Mouse (Mus musculus): ENCODE data around the gene 4930562C15Rik. TPM values are rescaled to one million over a fixed set of nuclear protein-coding genes. Genes with fewer than 3 reads are reported as not detected.
A peak's percentile ranks its signal among the peaks of the same experiment; 100 is the strongest.

The 4930562C15Rik gene
- polyA plus RNA-seq, 1 experiment from 2014 or later: 0.53 TPM

- Histone ChIP-seq H3K27ac (no peak overlapping the region), H3K4me1 (no peaks in the 10 kb centered on the region), H3K4me2 (replicated peaks) (no peak overlapping the region), H3K4me3 (no peak overlapping the region), H3K9me3 (replicated peaks) (no peaks in the 10 kb centered on the region), H3K9ac (no peak overlapping the region), H3K36me3 (peaks cover 11% of the 10 kb centered on the region; the same call in 1 of the 2 replicates), H3K27me3 (no peaks in the 10 kb centered on the region)
- no peak for ATAC-seq (ENCODE audit: low FRiP score)
- 75% methylated on average over 7 of the region's 7 CpGs for WGBS
Measured at GRCm38 (mm10) chr16:4866101-4866695, 31.0 kb downstream of the 4930562C15Rik start.

- Histone ChIP-seq H3K4me3 (no peak overlapping the region), H3K4me2 (replicated peaks) (no peak overlapping the region), H3K9me3 (replicated peaks) (no peaks in the 10 kb centered on the region), H3K27ac (no peak overlapping the region), H3K36me3 (peaks cover 23% of the 10 kb centered on the region), H3K9ac (no peak overlapping the region), H3K27me3 (no peaks in the 10 kb centered on the region), H3K4me1 (no peaks in the 10 kb centered on the region)
- WGBS: 90% methylated on average over 5 of the region's 5 CpGs
- ATAC-seq (ENCODE audit: low FRiP score): no peak
Measured at GRCm38 (mm10) chr16:4870490-4870889, 35.3 kb downstream of the 4930562C15Rik start.

GRCm38 (mm10) chr16:4871926-4872325, 36.7 kb downstream of the 4930562C15Rik start:
- H3K36me3 ChIP-seq: peaks cover 33% of the 10 kb centered on the region
- H3K4me1 ChIP-seq: peaks cover 9% of the 10 kb centered on the region
- H3K9ac ChIP-seq: no peak overlapping the region
- no peaks in the 10 kb centered on the region for H3K27me3 ChIP-seq
- no peak for ATAC-seq (ENCODE audit: low FRiP score)
- no peak overlapping the region for H3K4me3 ChIP-seq
- H3K27ac ChIP-seq: no peak overlapping the region
- WGBS: 88% methylated on average over 2 of the region's 2 CpGs
- H3K9me3 ChIP-seq (replicated peaks): no peaks in the 10 kb centered on the region
- H3K4me2 ChIP-seq (replicated peaks): no peak overlapping the region

GRCm38 (mm10) chr16:4875198-4876032, 40.2 kb downstream of the 4930562C15Rik start:
- peak overlapping the region; percentile 9; the same call in 1 of the 2 replicates for H3K27ac ChIP-seq
- H3K4me2 ChIP-seq (replicated peaks): no peak overlapping the region
- ATAC-seq (ENCODE audit: low FRiP score): no peak
- no peak overlapping the region for H3K9ac ChIP-seq
- whole genome bisulfite sequencing: 91% methylated on average over 22 of the region's 23 CpGs
- peaks cover 25% of the 10 kb centered on the region for H3K4me1 ChIP-seq
- H3K4me3 ChIP-seq: no peak overlapping the region
- no peaks in the 10 kb centered on the region for H3K27me3 ChIP-seq
- H3K9me3 ChIP-seq (replicated peaks): no peaks in the 10 kb centered on the region
- H3K36me3 ChIP-seq: peaks cover 22% of the 10 kb centered on the region

- 79% methylated on average over 8 of the region's 8 CpGs for WGBS
- no peak for ATAC-seq (ENCODE audit: low FRiP score)
- H3K27me3 ChIP-seq: no peaks in the 10 kb centered on the region
Measured at GRCm38 (mm10) chr16:4876033-4876680, 40.9 kb downstream of the 4930562C15Rik start.

GRCm38 (mm10) chr16:4877195-4877594, 42.0 kb downstream of the 4930562C15Rik start:
- Histone ChIP-seq H3K9ac (0 out of 2 replicates have a peak overlapping the region, but pooled peaks have one; percentile 75), H3K4me1 (peaks cover 36% of the 10 kb centered on the region), H3K9me3 (replicated peaks) (no peaks in the 10 kb centered on the region), H3K36me3 (peaks cover 22% of the 10 kb centered on the region), H3K27ac (no peak overlapping the region), H3K4me2 (replicated peaks) (peak overlapping the region; percentile 87; the same call in 1 of the 2 replicates), H3K27me3 (no peaks in the 10 kb centered on the region), H3K4me3 (no peak overlapping the region)
- WGBS: 87% methylated on average over 4 of the region's 4 CpGs
- ATAC-seq (ENCODE audit: low FRiP score): no peak

More at GRCm38 (mm10) chr16:4876033-4876680, 40.9 kb downstream of the 4930562C15Rik start:
- peak overlapping the region; percentile 9; the same call in 1 of the 2 replicates for H3K27ac ChIP-seq
- H3K9ac ChIP-seq: no peak overlapping the region
- no peaks in the 10 kb centered on the region for H3K9me3 ChIP-seq (replicated peaks)
- H3K4me1 ChIP-seq: peaks cover 27% of the 10 kb centered on the region
- H3K4me2 ChIP-seq (replicated peaks): no peak overlapping the region
- no peak overlapping the region for H3K4me3 ChIP-seq
- peaks cover 22% of the 10 kb centered on the region for H3K36me3 ChIP-seq

- no peak for ATAC-seq (ENCODE audit: low FRiP score)
- peak overlapping the region; percentile 75; the same call in 1 of the 2 replicates for H3K9ac ChIP-seq
- H3K36me3 ChIP-seq: peaks cover 22% of the 10 kb centered on the region
- H3K4me3 ChIP-seq: peak overlapping the region; percentile 87
- H3K4me1 ChIP-seq: peaks cover 36% of the 10 kb centered on the region
- H3K9me3 ChIP-seq (replicated peaks): no peaks in the 10 kb centered on the region
- WGBS: 79% methylated on average over 3 of the region's 3 CpGs
- peak overlapping the region; percentile 87 for H3K4me2 ChIP-seq (replicated peaks)
- no peak overlapping the region for H3K27ac ChIP-seq
- no peaks in the 10 kb centered on the region for H3K27me3 ChIP-seq
Measured at GRCm38 (mm10) chr16:4877701-4878100, 42.5 kb downstream of the 4930562C15Rik start.

GRCm38 (mm10) chr16:4878192-4878885, 43.1 kb downstream of the 4930562C15Rik start:
- peak overlapping the region; percentile 97 for H3K27ac ChIP-seq
- 33% methylated on average over 5 of the region's 5 CpGs for WGBS
- no peak for ATAC-seq (ENCODE audit: low FRiP score)
- H3K9ac ChIP-seq: peak overlapping the region; percentile 75
- no peaks in the 10 kb centered on the region for H3K27me3 ChIP-seq
- H3K4me3 ChIP-seq: peak overlapping the region; percentile 87
- peaks cover 22% of the 10 kb centered on the region for H3K36me3 ChIP-seq
- H3K4me1 ChIP-seq: peaks cover 36% of the 10 kb centered on the region
- peak overlapping the region; percentile 87 for H3K4me2 ChIP-seq (replicated peaks)
- H3K9me3 ChIP-seq (replicated peaks): no peaks in the 10 kb centered on the region

GRCm38 (mm10) chr16:4879101-4879707, 44.0 kb downstream of the 4930562C15Rik start:
- peak overlapping the region; percentile 97 for H3K27ac ChIP-seq
- H3K27me3 ChIP-seq: no peaks in the 10 kb centered on the region
- H3K36me3 ChIP-seq: peaks cover 22% of the 10 kb centered on the region
- WGBS: under 1% methylated on average over 52 of the region's 54 CpGs
- peak overlapping the region; percentile 87 for H3K4me3 ChIP-seq
- peak overlapping the region; percentile 75 for H3K9ac ChIP-seq
- peak; percentile 47 for ATAC-seq (ENCODE audit: low FRiP score)
- H3K4me1 ChIP-seq: peaks cover 36% of the 10 kb centered on the region
- H3K4me2 ChIP-seq (replicated peaks): peak overlapping the region; percentile 87
- H3K9me3 ChIP-seq (replicated peaks): no peaks in the 10 kb centered on the region

GRCm38 (mm10) chr16:4879708-4880124, 44.5 kb downstream of the 4930562C15Rik start:
- peak overlapping the region; percentile 87 for H3K4me2 ChIP-seq (replicated peaks)
- under 1% methylated on average over 40 of the region's 40 CpGs for WGBS
- H3K9me3 ChIP-seq (replicated peaks): no peaks in the 10 kb centered on the region
- peak overlapping the region; percentile 87 for H3K4me3 ChIP-seq
- no peaks in the 10 kb centered on the region for H3K27me3 ChIP-seq
- peak overlapping the region; percentile 97 for H3K27ac ChIP-seq
- H3K4me1 ChIP-seq: peaks cover 36% of the 10 kb centered on the region
- H3K9ac ChIP-seq: peak overlapping the region; percentile 75
- ATAC-seq (ENCODE audit: low FRiP score): peak; percentile 73
- peaks cover 17% of the 10 kb centered on the region for H3K36me3 ChIP-seq

GRCm38 (mm10) chr16:4880136-4880825, 45.1 kb downstream of the 4930562C15Rik start, which contains the start of gene Ubald1:
Ubald1 (minus strand) TSS chr16:4880315.
- Histone ChIP-seq H3K9ac (peak within 1 kb of the TSS; percentile 86), H3K4me2 (replicated peaks) (peak within 1 kb of the TSS; percentile 88), H3K9me3 (replicated peaks) (no peaks in the 10 kb centered on the region), H3K27ac (peak within 1 kb of the TSS; percentile 97), H3K4me1 (peaks cover 36% of the 10 kb centered on the region), H3K4me3 (peak within 1 kb of the TSS; percentile 87), H3K36me3 (peaks cover 12% of the 10 kb centered on the region), H3K27me3 (no peaks in the 10 kb centered on the region)
- ATAC-seq (ENCODE audit: low FRiP score): peak; percentile 88
- WGBS: 1% methylated on average over 48 of the region's 48 CpGs

Measured in hindbrain, embryonic 12.5 days (tissue).